Mouse (Mus musculus): ENCODE measurements around the gene Tbc1d10c.

DNA sequence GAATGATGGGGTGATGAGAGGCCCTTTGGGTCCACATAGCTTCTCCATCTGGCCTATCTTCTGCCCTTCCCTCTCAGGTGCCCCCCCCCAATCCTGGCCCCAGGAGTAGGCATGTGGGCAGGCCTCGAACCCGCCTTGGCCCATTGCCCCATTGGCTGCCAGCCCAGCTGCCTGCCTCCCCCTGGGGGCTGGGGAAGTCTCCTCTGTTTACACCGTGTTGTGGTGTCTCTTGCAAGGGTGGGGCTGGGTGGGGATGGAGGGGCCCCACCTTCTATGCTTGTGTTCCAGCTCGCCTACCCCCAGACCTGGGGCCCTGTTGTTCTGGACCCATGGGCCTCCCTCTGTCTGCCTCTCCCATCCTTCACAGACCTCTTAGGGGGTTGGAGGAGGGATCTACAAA, 29.3 kb upstream of the Tbc1d10c start:
- TF ChIP-seq CTCF (IDR thresholded peaks at IDR 0.05; ENCODE audit: control insufficient read depth, insufficient read depth, insufficient replicate concordance, low read depth, low read length) (no peak), POLR2A (IDR thresholded peaks at IDR 0.05; ENCODE audit: control insufficient read depth, low read depth, low read length) (no peak)
